Mouse (Mus musculus): Measurements from ENCODE around the gene Ak5. TPM values are rescaled to one million over a fixed set of nuclear protein-coding genes. Genes with fewer than 3 reads are reported as not detected.
A peak's percentile ranks its signal among the peaks of the same experiment; 100 is the strongest.

The Ak5 gene
- polyA plus RNA-seq, 1 experiment, result 3.3 TPM

GRCm38 (mm10) chr3:152625061-152625820 is 42.9 kb downstream of the Ak5 start:
- TF ChIP-seq POLR2A (IDR thresholded peaks at IDR 0.05; ENCODE audit: low read depth, low read length) (no peak), CTCF (conservative IDR thresholded peaks at IDR 0.05; ENCODE audit: insufficient read depth, insufficient read length, low read depth, low read length) (no peak)
- Histone ChIP-seq H3K4me3 (ENCODE audit: insufficient read depth, low read depth, low read length) (no peak overlapping the region), H3K4me1 (ENCODE audit: control insufficient read depth, insufficient read depth, low read length) (no peaks in the 10 kb centered on the region), H3K27ac (ENCODE audit: insufficient read depth, low read depth, low read length) (no peak overlapping the region), H3K36me3 (ENCODE audit: control insufficient read depth, insufficient read depth, low read length) (no peaks in the 10 kb centered on the region), H3K27me3 (replicated peaks; ENCODE audit: control insufficient read depth, insufficient read depth, low read length) (no peaks in the 10 kb centered on the region)
- WGBS, result 73% methylated on average over 10 of the region's 10 CpGs
- no peak for DNase-seq

- no peak for DNase-seq
- TF ChIP-seq CTCF (conservative IDR thresholded peaks at IDR 0.05; ENCODE audit: insufficient read depth, insufficient read length, low read depth, low read length), result no peak
- TF ChIP-seq POLR2A (IDR thresholded peaks at IDR 0.05; ENCODE audit: low read depth, low read length), result no peak
- Histone ChIP-seq H3K4me1 (ENCODE audit: control insufficient read depth, insufficient read depth, low read length) (no peaks in the 10 kb centered on the region), H3K27me3 (replicated peaks; ENCODE audit: control insufficient read depth, insufficient read depth, low read length) (no peaks in the 10 kb centered on the region), H3K4me3 (ENCODE audit: insufficient read depth, low read depth, low read length) (no peak overlapping the region), H3K36me3 (ENCODE audit: control insufficient read depth, insufficient read depth, low read length) (no peaks in the 10 kb centered on the region), H3K27ac (ENCODE audit: insufficient read depth, low read depth, low read length) (no peak overlapping the region)
- 61% methylated on average over 11 of the region's 11 CpGs for WGBS
These were observed 47.6 kb downstream of the Ak5 start for GRCm38 (mm10) chr3:152620534-152620933.

GRCm38 (mm10) chr3:152620058-152620457 is 48.1 kb downstream of the Ak5 start:
- Histone ChIP-seq H3K4me3 (ENCODE audit: insufficient read depth, low read depth, low read length) (no peak overlapping the region), H3K27ac (ENCODE audit: insufficient read depth, low read depth, low read length) (no peak overlapping the region), H3K4me1 (ENCODE audit: control insufficient read depth, insufficient read depth, low read length) (no peaks in the 10 kb centered on the region), H3K27me3 (replicated peaks; ENCODE audit: control insufficient read depth, insufficient read depth, low read length) (no peaks in the 10 kb centered on the region), H3K36me3 (ENCODE audit: control insufficient read depth, insufficient read depth, low read length) (no peaks in the 10 kb centered on the region)
- 91% methylated on average over 11 of the region's 11 CpGs for WGBS
- DNase-seq, result no peak
- no peak for TF ChIP-seq POLR2A (IDR thresholded peaks at IDR 0.05; ENCODE audit: low read depth, low read length)
- no peak for TF ChIP-seq CTCF (conservative IDR thresholded peaks at IDR 0.05; ENCODE audit: insufficient read depth, insufficient read length, low read depth, low read length)

GRCm38 (mm10) chr3:152609076-152609475 is 59.1 kb downstream of the Ak5 start:
- DNase-seq, result peak; percentile 26
- Histone ChIP-seq H3K4me3 (ENCODE audit: insufficient read depth, low read depth, low read length) (no peak overlapping the region), H3K36me3 (ENCODE audit: control insufficient read depth, insufficient read depth, low read length) (no peaks in the 10 kb centered on the region), H3K27me3 (replicated peaks; ENCODE audit: control insufficient read depth, insufficient read depth, low read length) (no peaks in the 10 kb centered on the region), H3K4me1 (ENCODE audit: control insufficient read depth, insufficient read depth, low read length) (no peaks in the 10 kb centered on the region), H3K27ac (ENCODE audit: insufficient read depth, low read depth, low read length) (no peak overlapping the region)
- WGBS, result 68% methylated on average over 5 of the region's 5 CpGs
- TF ChIP-seq POLR2A (IDR thresholded peaks at IDR 0.05; ENCODE audit: low read depth, low read length) (no peak), CTCF (conservative IDR thresholded peaks at IDR 0.05; ENCODE audit: insufficient read depth, insufficient read length, low read depth, low read length) (no peak)

GRCm38 (mm10) chr3:152605849-152606248 is 62.3 kb downstream of the Ak5 start:
- Histone ChIP-seq H3K36me3 (ENCODE audit: control insufficient read depth, insufficient read depth, low read length) (no peaks in the 10 kb centered on the region), H3K27me3 (replicated peaks; ENCODE audit: control insufficient read depth, insufficient read depth, low read length) (no peaks in the 10 kb centered on the region), H3K27ac (ENCODE audit: insufficient read depth, low read depth, low read length) (no peak overlapping the region), H3K4me1 (ENCODE audit: control insufficient read depth, insufficient read depth, low read length) (no peaks in the 10 kb centered on the region), H3K4me3 (ENCODE audit: insufficient read depth, low read depth, low read length) (no peak overlapping the region)
- TF ChIP-seq POLR2A (IDR thresholded peaks at IDR 0.05; ENCODE audit: low read depth, low read length) (no peak), CTCF (conservative IDR thresholded peaks at IDR 0.05; ENCODE audit: insufficient read depth, insufficient read length, low read depth, low read length) (no peak)
- 49% methylated on average over 11 of the region's 11 CpGs for WGBS
- DNase-seq, result no peak

GRCm38 (mm10) chr3:152599679-152600078 is 68.5 kb downstream of the Ak5 start:
- TF ChIP-seq POLR2A (IDR thresholded peaks at IDR 0.05; ENCODE audit: low read depth, low read length) (no peak), CTCF (conservative IDR thresholded peaks at IDR 0.05; ENCODE audit: insufficient read depth, insufficient read length, low read depth, low read length) (no peak)
- no peaks in the 10 kb centered on the region for H3K36me3 ChIP-seq (ENCODE audit: control insufficient read depth, insufficient read depth, low read length)
- H3K27me3 ChIP-seq (replicated peaks; ENCODE audit: control insufficient read depth, insufficient read depth, low read length), result no peaks in the 10 kb centered on the region

GRCm38 (mm10) chr3:152596406-152597050 is 71.6 kb downstream of the Ak5 start:
- Histone ChIP-seq H3K27ac (ENCODE audit: insufficient read depth, low read depth, low read length) (no peak overlapping the region), H3K4me1 (ENCODE audit: control insufficient read depth, insufficient read depth, low read length) (no peaks in the 10 kb centered on the region), H3K27me3 (replicated peaks; ENCODE audit: control insufficient read depth, insufficient read depth, low read length) (no peaks in the 10 kb centered on the region), H3K4me3 (ENCODE audit: insufficient read depth, low read depth, low read length) (no peak overlapping the region), H3K36me3 (ENCODE audit: control insufficient read depth, insufficient read depth, low read length) (no peaks in the 10 kb centered on the region)
- 75% methylated on average over 7 of the region's 7 CpGs for WGBS
- DNase-seq, result no peak
- no peak for TF ChIP-seq POLR2A (IDR thresholded peaks at IDR 0.05; ENCODE audit: low read depth, low read length)
- no peak for TF ChIP-seq CTCF (conservative IDR thresholded peaks at IDR 0.05; ENCODE audit: insufficient read depth, insufficient read length, low read depth, low read length)

More at GRCm38 (mm10) chr3:152599679-152600078, 68.5 kb downstream of the Ak5 start:
- WGBS, result 67% methylated on average over 6 of the region's 6 CpGs
- H3K4me3 ChIP-seq (ENCODE audit: insufficient read depth, low read depth, low read length), result no peak overlapping the region
- DNase-seq, result no peak
- no peaks in the 10 kb centered on the region for H3K4me1 ChIP-seq (ENCODE audit: control insufficient read depth, insufficient read depth, low read length)
- H3K27ac ChIP-seq (ENCODE audit: insufficient read depth, low read depth, low read length), result no peak overlapping the region
